Mouse (Mus musculus): ENCODE results near the gene Tmc2. TPM values are rescaled to one million over a fixed set of nuclear protein-coding genes. Genes with fewer than 3 reads are reported as not detected.

The Tmc2 gene
- total RNA-seq, 1 experiment from 2014 or later: not detected

DNA sequence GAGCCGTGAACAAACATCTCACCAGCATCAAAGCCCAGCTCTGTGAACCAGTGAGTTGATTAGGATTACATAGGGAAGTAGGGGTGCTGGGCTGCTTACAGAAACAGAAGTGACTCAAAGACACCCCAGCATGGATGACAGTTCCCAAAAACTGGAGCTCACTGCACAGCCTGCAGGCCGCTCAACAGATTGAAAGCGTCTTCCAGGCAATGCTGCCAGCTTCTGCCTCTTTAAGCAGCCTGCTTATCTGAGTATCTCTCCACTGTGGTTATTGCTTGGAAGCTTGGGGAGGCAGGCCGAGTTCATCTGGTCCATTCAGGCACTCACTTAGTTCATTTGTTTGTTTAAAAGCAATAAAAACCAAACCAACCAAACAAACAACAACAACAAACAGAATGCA is 61.8 kb downstream of the Tmc2 start:
- no peak for DNase-seq

DNA sequence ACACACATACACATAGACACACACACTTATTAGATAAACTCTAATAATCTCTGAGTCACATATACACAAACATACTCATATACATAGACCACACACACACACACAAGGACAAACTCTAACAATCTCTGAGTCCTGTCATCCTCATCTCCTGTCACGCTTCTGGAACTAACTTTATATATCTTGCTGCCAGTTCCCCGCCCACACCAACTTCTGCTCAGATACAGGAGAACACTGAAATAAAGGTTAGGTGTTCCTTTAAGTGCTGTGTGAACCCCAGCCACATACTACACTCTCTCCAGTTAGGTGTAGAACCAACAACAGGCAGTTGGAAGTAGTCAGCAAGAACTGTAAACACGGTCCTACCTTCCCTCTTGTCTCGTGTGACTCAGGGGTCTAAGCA is 65.8 kb downstream of the Tmc2 start:
- DNase-seq: no peak

DNA sequence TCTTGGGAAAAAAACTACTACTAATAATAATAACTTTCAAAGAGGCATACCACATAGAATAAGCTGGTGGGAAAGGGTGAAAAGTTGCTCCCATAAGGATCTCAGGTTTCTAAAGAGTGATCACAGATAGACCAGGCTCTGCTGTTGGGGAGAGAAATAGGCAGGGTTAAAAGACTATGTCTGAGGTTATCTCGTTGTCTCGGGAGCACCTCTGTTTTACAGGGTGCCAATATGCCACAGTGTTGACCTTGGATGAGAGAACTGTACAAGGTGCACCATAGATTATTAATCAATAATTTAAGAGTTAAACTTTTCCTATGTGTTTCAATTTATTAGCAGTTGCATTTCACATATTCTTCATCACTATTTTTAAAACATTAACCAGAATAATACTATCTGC is 66.9 kb downstream of the Tmc2 start:
- no peak for DNase-seq

DNA sequence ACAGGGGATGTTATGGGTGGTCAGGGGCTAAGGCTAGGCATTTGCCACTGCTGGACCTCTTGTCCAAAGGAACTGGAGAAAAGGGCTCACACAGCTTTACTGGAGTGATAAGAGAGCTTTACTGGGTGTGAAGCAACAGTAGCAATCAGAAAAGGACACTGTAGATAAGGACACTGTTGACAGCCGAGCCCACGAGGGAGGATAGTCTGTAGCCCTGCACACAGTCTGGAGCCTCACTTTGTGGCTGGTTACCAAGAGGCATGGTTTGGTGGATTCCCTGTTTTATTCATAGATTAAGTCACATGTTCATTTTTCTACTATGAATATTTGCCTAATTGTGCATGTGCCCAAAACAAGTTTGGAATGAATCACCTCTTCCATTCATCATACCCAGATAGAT is 67.4 kb downstream of the Tmc2 start:
- DNase-seq: no peak

DNA sequence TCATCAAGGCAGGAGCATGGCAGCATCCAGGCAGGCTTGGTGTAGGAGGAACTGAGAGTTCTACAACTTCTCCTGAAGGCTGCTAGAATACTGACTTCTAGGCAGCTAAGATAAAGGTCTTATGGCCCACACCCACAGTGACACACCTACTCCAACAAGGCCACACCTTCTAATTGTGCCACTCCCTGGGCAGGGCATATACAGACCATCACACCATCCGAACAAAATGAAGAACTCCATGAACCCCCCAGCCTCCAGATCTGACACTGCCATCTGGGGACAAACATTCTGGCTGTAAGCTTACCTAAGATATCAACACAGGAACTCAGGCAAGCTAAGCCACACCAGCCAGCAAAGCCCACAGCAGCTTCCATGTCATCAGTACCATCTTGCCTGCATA is 70.5 kb downstream of the Tmc2 start:
- DNase-seq: no peak

DNA sequence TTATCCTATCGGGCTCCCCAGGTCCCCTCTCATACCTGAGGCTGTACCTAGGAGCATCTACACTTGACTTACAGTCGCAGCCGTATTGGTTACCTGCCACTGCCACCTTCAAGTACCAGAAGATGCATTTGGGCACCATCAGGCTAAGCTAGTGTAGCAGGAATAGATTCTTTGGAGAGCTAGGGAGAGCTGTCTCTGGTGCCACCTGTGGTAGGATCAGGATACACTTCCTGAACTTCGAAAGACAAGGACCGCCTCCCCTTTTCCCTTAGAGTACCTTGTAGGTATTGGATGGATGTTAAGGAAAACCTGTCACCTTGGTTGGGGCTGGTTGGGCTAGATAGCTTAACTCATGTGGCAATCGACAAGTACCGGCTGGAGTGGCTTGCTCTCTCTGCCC is 73.1 kb downstream of the Tmc2 start:
- no peak for DNase-seq

DNA sequence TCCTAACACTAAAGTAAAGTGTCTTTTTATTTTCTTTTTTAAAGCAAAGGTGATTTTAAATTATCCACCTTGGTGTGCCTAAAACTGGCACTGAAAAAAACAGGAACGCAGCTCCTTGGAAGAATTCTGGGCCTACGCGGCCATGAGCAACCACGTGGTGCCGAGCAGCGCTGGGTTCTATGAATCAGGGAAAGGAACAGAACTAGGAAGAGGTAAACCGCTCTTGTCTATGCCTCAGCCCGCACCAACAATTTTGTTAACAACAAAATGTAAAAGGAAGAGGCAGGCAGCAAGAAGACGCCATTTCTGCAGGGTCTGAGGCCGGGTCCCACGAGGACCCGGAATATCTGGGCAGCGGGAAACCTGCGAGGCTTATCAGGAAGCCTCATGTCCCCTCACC is 78.7 kb downstream of the Tmc2 start:
- DNase-seq: no peak

DNA sequence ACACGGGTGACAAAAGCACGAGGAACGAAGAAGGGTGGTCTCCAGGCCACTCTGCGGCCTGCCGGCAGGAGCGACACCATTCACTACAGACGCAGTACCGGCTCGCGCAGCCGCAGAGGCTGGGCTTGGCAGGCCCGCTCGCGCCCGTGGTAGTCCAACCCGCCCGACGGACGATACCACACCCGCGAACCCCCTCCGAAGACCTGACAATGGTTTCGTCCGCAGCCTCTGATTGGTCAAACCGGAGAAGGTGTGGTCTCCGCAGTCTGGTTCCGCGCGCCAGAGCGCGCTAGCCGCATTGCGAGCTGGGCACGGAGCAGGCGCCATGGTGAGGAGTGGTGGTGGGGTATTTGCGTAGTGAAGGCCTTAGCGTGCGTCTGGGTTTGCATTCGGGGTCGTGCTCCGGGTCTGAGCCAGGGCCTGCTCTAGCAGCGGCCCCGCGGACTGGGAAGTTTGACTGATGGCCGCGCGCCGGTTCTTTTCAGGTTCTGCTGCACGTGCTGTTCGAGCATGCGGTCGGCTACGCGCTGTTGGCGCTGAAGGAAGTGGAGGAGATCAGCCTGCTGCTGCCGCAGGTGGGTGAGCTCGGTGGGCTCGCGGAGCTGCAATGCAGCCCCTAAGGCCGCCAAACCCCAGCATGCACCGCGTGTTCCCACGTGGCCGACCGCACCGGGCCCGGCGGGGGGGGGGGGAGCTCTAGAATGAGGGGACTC is 79.3 kb downstream of the Tmc2 start, which contains the start of gene Nop56:
Nop56 (plus strand) TSS at position 282 of the 713 bp plus-strand sequence.
- DNase-seq: peak; percentile 99

DNA sequence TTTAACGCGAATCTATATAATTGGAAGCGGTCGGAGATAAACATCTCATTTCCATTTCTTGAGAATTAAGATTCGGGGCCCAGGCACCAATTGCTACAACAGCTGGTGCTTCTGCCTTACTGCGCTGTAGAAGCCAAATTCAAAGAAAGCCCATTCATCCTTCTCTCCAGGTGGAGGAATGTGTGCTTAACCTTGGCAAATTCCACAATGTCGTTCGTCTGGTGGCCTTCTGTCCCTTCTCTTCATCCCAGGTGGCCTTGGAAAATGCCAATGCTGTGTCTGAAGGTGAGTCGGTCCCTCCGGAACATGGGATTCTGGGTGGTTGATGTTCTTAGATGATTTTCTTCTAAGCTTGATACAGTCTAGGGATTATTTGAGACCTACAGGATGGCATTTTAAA is 79.9 kb downstream of the Tmc2 start:
- DNase-seq: no peak

DNA sequence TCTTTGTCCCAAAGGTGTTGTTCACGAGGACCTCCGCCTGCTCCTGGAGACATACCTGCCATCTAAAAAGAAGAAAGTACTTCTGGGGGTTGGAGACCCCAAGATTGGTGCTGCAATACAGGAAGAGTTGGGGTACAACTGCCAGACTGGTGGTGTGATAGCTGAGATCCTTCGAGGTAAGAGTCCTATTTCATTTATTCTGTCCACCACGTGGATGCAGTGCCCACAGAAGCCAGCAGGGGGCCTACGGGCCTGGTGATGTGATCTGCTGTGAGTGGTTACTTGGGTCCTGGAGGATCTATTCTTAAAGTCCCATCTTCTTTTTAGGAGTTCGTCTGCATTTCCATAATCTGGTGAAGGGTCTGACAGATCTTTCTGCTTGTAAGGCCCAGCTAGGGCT is 80.7 kb downstream of the Tmc2 start:
- DNase-seq: peak; percentile 85

DNA sequence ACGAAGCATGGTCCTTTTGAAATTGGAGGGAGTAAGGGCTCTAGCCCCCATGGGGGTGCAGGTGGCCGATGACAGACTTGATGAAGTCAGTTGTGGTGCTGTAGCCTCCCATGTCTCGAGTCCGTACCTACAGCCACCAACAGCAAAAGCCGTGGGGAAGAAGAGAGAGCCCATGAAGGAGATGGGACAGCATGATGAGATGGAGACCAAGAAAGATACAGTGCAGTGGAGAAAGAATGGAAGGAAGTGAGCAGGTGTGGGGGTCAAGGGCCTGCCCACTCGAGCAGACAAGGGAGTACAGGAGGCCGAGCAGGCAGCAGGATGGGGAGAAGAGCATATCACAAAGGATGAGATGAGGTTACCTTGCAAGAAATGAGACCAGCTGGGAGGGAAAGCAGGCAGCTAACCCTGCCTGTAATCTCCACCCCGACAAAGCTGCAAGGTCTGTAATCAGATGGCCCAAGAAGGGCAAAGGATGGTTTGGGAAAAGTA is 84.7 kb downstream of the Tmc2 start:
- DNase-seq: no peak

DNA sequence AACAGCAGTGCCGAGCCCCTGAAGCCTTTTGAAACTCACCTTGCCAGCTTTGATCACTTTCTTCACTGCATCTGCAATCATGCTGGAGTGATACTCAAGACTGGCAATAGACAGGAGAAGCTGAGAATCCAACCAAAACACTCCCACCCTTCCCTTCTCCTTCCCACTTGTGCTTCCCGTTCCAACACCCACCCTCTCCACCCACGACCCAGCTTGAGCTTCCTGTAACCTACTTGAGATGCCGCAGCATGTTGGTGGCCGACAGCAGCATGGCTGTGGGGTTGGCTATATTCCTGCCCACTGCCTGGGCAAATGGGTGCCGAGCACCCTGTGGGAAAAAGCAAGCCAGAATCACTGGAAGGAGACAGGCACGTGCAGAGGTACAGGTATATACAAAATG is 85.2 kb downstream of the Tmc2 start:
- DNase-seq: no peak

DNA sequence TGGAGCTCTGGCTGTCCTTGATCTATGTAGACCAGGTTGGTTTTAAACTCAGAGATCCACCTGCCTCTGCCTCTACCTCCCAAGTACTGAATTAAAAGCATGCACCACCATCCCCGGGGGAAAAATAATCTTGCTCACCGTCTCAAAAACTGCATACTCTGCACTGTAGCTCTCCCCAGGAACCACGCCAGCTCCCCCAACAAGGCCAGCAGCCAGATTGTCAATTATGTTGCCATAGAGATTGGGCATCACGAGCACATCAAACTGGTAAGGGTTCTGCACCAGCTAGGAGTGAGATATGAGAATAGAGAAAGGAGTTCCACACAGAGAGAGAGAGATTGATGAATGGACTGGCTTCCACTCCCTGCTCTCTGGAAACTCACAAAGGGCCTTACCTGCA is 85.8 kb downstream of the Tmc2 start:
- no peak for DNase-seq

DNA sequence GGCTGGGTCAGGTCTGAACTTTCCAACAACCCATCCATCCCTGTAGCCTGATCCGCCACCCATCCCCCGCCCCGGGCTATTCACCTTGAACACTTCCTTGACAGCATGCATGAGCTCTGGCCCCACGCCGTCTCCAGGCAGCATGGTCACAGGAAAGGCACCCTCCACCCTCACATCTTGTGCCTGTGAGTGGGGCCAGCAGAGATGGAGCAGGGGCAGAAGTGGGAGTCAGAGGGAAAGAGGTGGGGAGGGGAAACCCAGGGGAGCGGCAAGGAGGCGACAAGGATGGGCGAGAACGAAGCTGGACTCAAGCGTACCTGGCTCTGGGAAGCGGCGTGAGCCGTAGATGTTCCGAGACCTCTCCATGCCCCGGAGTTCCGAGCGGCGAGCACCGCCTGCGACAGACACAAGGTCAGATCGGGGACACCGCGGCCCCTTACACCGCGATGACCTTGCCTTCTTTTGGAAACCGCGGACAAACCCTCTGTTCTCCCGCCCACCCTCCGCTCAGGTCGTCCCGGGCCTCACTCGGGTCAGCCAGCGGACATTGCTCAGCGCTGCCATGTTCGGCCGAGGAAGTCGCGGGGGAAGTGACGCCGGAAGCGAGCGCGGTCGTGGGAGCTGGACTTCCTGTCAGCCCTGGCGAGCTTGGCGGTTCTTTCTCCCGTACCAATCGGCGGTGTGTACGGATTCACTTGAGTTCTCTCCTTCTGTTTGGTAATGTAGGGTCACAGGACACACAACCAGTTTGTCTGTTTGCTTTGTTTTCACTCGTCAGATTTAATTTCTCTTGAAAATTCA is 89.1 kb downstream of the Tmc2 start, which contains the start of gene Idh3b:
Idh3b (minus strand) TSS at position 694 of the 801 bp plus-strand sequence.
- peak; percentile 96 for DNase-seq

DNA sequence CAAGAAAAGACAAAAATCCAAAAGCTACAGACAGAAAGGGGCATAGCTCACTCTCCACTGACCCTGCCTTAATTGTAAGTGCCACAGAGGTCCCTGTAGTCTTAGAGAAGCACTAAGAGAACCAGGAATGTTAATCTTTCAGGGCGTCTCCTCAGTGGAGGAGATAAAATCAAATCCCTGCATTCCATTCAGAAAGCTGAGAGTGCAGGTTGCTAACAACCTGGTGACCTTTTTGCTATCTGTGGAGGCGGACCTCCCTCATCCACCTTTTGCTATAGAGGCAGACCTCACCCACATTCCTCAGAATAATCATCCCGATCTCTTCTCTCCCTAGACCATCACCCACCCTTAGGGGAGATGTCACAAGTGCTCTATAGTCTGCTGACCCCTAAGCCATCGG is 94.1 kb downstream of the Tmc2 start:
- no peak for DNase-seq

DNA sequence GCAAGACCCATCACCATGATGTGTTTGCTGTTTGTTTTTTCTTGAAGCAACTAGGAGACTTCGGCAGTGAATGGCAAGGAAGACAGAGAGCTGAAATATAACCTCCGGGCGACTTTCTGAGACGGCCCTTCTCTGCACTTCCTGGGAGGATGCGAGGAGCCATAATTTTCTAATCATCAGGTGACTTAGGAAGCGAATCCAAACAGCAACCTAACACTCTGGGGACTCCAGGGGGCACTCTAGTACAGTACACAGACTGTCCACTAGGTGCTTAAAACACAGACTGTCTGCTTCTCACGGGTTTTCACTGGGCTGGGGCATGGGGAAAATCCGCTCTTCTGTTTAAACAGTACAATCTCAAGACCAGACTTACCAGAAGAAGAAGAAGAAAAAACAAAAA is 96.4 kb downstream of the Tmc2 start:
- DNase-seq: peak; percentile 77

DNA sequence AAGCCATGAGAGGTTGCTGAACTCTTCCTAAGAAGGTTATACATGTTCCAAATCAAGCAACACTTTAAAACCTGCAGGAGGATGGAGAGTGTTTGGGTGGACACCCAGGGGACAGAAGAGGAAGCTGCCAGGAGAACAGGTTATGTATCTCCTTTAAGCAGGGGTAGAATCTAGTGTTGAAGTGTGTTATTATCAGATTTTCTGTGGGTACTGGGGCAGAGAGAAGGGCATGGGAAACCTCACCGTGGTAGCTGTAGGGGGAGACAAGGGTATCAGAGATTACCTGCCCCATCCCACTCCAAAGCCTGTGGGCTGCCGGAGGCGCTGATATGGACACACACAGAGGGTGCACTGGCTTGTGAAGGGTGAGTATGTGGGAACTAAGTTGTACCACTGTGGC is 98.0 kb downstream of the Tmc2 start:
- DNase-seq: no peak

DNA sequence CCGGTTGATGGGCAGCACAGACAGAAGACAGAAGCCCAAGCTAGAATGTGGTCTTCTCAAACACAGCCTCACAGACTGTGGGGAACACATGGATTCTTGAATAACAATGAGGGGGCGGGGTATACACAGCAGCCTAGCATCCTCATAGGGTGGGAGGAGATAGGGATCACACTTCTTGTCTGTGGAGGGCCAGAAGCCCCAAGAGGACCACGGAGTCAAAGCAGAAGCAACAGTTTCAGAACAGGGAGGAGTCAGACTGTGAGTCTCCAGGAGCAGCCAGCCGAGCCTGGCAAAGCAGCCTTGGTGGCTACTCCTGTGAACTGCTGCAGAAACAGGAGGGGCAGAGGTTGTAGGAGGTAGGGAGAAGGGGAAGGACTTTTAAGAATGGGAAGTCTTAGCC is 98.5 kb downstream of the Tmc2 start:
- DNase-seq: no peak

DNA sequence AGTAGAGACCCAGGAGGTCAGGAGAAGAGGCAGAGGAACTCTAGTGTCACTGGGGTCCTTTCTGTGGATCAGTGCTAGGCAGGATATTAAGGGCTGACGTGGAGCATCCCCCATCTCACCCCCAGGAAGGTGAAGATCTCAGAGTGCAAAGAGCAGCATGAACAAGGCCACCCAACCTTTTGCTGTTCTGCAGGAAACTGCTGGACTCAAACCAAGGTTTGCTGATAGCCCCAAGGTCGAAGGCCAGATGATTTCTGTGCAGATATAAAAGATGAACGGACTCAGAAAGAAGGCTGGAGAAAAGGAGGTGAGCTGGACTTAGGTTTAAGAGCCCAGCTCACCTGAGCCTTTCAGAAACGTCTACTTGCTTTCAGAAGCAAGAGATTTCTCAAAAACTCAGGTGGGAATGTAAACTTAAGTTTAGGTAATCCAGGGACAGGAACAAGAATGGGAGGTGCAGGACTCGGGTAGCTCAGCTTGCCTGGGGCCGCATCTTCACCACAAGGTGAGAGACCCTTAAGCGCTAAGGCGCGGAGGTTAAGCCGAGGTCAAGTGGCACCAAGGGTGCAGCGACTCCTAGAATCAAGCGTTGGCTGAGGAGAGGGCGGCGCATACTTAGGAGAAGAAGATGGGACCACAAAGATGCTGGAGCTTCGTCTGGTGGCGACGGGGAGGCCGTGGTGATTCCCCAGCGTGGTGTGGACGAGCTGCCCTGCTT is 99.4 kb downstream of the Tmc2 start:
- no peak for DNase-seq

DNA sequence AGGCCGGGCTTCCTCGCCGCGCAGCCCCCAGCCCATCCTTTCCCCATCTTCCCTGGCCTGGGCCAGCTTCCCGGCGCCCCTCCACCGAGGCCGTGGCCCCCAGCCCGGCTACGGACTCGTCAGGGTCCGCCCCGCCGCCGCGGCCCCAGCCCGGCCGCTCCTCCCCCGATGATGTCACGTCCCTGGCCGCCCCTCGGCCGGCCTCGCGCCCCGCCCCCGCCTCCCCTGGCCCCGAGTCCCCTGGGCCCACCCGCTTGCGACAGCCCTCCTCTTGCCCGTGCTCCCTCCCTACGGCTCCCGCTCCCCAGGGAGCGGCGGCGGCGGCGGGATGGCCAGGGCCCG is 99.9 kb downstream of the Tmc2 start, which contains the start of gene Ebf4:
Ebf4 (plus strand) TSS at position 234 of the 342 bp plus-strand sequence.
- peak; percentile 67 for DNase-seq

DNA sequence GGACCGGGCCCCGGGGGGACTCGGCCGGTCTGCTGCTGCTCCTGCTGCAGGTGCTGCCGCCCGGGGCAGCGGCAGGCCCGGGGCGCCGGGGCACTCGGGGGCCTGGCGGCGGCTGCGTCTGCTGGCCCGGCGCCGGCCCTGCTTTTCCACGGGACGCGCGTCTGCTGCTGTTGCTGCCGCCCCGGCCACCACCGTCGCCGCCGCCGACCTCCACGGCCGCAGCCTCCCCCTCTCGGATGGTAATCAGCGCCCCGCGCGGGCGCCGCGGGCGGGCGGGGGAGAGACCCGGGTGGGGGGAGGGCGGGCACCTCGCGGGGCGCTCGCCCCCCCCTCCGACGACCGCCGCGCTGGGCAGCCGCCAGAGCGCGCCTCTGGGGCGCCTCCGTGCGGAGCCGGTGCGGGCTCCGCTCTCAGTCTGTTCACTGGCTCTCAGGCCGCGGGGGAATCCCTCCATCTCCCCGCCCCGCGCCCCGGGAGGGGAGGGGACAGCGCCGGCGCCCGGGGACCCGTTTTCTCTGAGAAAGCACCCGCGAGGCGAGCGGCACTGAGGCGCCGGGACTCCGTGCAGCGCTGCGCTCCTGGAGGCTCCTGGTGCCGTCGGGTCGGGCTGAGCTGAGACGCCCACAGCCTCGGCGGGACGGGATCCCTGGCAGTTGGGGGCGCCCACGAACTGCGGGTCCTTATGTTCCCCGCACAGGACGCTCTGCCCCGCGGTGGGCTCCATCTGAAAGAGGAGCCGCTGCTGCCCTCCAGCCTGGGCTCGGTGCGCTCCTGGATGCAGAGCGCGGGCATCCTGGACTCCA is 100.5 kb downstream of the Tmc2 start:
- DNase-seq: peak; percentile 67

DNA sequence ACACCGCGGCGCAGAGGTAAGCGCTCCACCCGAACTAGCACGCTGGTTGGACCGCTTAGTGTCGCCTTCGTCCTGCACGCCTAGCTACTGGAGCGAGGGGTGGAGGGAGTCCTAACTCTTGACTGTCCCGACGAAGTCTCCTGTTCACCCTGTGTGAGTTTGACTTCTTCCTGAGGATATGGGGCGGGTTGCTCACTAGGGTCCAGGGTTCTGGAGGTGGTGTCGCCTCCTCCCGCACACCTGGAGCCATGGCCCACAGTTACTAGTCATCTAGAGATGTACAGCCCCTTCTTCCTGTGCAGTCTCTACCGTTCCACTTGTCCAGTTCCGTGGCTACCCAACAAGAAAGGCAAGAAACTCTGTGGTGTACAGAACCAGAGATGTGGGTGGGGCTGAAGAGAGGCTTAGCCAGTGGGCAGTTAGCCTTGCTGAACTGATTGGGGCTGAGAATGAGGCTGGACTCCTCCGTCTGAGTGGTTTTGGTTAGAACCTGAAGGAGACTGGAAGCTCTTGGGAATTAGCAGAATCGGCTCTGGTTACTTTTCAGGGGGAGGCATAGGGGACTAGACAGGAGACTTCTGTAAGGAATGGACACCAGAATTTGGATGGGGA is 101.2 kb downstream of the Tmc2 start:
- DNase-seq: no peak
